Mouse (Mus musculus) stomach, postnatal 0 days (tissue): ENCODE measurements around the gene Dnm3.

Experiments
- CTCF ChIP-seq: IDR thresholded peaks from 2 replicates; pipeline ENCODE4 v1.5.1; 2016; ENCODE audit warnings: antibody characterized with exemption, low read depth, mild to moderate bottlenecking, moderate library complexity
- EP300 ChIP-seq: optimal IDR thresholded peaks from 2 replicates; pipeline ENCODE3; 2016; ENCODE audit warnings: antibody characterized with exemption

- TF ChIP-seq CTCF (no peak), EP300 (no peak)
These were observed 8.0 kb downstream of the Dnm3 start for GRCm38 (mm10) chr1:162469752-162470280.
